Mouse (Mus musculus) midbrain, embryonic 10.5 days (tissue): ENCODE measurements at regions not wholly inside any gene's neighbourhood (a gene's known extent, or its start where the extent isn't known, plus 50 kb on each side); places are given as distances from the start of the nearest gene placed in this dataset.

Experiments used
- DNase-seq: peaks from one replicate; pipeline ENCODE4 v3.0.0-alpha.2; 2017; ENCODE audit warnings: low spot score
- H3K27ac ChIP-seq: fragments of 300-500 bp; sonication (generic); replicated peaks from 2 replicates; pipeline ENCODE4 v1.5.1; 2016; ENCODE audit warnings: mild to moderate bottlenecking
- H3K27me3 ChIP-seq: fragments of 300-500 bp; sonication (generic); 2 replicates; pipeline ENCODE4 v1.6.1; 2016; ENCODE audit warnings: low read depth, mild to moderate bottlenecking; ENCODE audit not compliant: poor library complexity, severe bottlenecking
- H3K36me3 ChIP-seq: fragments of 300-500 bp; sonication (generic); 2 replicates; pipeline ENCODE4 v1.6.1; 2016; ENCODE audit warnings: mild to moderate bottlenecking, moderate library complexity
- H3K4me1 ChIP-seq: fragments of 300-500 bp; sonication (generic); 2 replicates; pipeline ENCODE4 v1.6.1; 2016
- H3K4me3 ChIP-seq: fragments of 300-500 bp; sonication (generic); 2 replicates; pipeline ENCODE4 v1.5.1; 2016; ENCODE audit warnings: mild to moderate bottlenecking, moderate library complexity
- H3K9me3 ChIP-seq: fragments of 300-500 bp; sonication (generic); replicated peaks from 2 replicates; pipeline ENCODE4 v1.6.1; 2016; ENCODE audit warnings: mild to moderate bottlenecking
- WGBS: fragments of 180-500 bp; shearing (Covaris S2); methylation state at CpG from one replicate; pipeline ENCODE4 v1.1.7; 2016; 5-methylcytosine and 5-hydroxymethylcytosine counted together

DNA sequence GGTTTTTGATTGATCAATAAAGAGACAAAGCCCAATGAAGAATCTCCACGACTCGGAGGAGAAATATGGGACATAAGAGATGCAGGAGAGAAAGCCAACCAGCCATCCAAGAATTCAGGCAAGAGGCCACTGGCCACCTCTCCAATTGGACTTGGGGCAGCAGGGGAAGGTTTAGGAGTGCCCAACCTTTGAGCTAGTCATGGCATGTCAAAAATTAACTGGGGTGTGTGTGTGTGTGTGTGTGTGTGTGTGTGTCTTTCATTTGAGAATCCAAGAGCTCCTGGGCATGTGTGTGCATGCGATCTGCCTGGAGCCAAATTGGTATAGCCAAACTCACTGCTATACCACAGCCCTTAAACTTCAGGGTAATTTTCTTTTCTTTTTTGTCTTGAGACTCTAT, 51.6 kb upstream of the Cecr2 start:
- no peak overlapping the region for H3K27ac ChIP-seq
- no peak for DNase-seq
- H3K9me3 ChIP-seq, result no peaks in the 10 kb centered on the region
- H3K4me3 ChIP-seq, result no peak overlapping the region
- WGBS, result 94% methylated on average over 3 of the region's 3 CpGs
- no peaks in the 10 kb centered on the region for H3K27me3 ChIP-seq
- no peaks in the 10 kb centered on the region for H3K36me3 ChIP-seq
- H3K4me1 ChIP-seq, result peaks cover 5% of the 10 kb centered on the region; the same call in 1 of the 2 replicates

DNA sequence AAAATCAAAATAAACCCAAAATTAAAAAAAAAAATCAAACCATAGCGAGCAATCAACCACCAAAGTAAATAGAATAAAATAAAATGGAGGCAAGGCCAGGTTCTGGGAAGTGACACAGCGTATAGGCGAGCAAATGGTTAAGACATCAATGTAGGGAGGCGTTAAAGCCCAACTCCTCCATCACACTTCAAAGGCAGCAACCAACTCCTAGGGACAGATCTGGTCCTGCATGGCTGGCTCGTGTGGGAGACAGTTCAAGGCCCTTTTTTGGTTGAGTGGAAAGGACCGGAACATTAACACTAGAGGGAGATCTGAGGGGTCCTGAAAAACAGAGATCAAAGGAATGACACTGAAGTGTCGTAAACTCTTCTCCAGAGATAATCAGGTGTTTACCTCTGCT, 53.8 kb upstream of the Cecr2 start:
- Histone ChIP-seq H3K9me3 (no peaks in the 10 kb centered on the region), H3K36me3 (no peaks in the 10 kb centered on the region), H3K4me1 (no peaks in the 10 kb centered on the region), H3K4me3 (no peak overlapping the region), H3K27ac (no peak overlapping the region), H3K27me3 (no peaks in the 10 kb centered on the region)
- WGBS, result 74% methylated on average over 7 of the region's 7 CpGs
- no peak for DNase-seq

DNA sequence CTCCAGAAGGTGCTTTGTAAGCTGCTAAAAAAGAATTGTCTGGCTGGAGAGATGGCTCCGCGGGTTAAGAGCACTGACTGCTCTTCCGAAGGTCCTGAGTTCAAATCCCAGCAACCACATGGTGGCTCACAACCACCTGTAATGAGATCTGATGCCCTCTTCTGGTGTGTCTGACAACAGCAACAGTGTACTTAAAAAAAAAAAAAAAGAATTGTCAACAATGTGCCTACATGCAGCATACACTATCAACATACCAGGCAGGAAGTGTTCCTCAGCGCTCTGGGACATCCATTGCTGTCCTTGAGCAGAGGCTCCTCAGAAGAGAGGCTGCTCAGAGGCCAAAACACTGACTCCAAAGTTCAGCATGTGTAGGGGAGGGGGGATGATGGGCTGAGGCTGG, 56.3 kb upstream of the Cecr2 start:
- 92% methylated on average over 4 of the region's 4 CpGs for WGBS

DNA sequence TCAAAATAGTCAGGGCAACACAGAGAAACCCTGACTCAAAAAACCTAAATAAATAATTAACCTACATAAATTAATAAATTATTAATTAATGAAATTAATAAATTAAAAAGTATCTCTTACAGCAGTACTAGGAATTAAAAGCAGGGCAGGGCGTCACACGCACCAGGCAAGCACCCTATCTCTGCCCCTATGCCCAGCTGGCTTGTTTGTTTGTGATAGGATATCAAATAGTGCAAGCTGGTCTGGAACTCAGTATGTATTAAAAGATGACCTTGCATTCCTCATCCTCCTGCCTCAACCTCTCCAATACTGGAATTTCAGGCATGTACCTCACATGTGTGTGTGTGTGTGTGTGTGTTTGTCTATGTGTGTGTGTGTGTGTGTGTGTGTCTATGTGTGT, 60.7 kb upstream of the Cecr2 start:
- Histone ChIP-seq H3K27me3 (no peaks in the 10 kb centered on the region), H3K4me1 (peaks cover 12% of the 10 kb centered on the region), H3K9me3 (no peaks in the 10 kb centered on the region), H3K27ac (no peak overlapping the region), H3K36me3 (no peaks in the 10 kb centered on the region), H3K4me3 (no peak overlapping the region)
- no peak for DNase-seq
- WGBS, result 95% methylated on average over 2 of the region's 2 CpGs

More for the DNA sequence above, 56.3 kb upstream of the Cecr2 start:
- Histone ChIP-seq H3K4me1 (peaks cover under 1% of the 10 kb centered on the region; the same call in 1 of the 2 replicates), H3K4me3 (no peak overlapping the region), H3K27me3 (no peaks in the 10 kb centered on the region), H3K36me3 (no peaks in the 10 kb centered on the region), H3K9me3 (no peaks in the 10 kb centered on the region), H3K27ac (no peak overlapping the region)
- no peak for DNase-seq

DNA sequence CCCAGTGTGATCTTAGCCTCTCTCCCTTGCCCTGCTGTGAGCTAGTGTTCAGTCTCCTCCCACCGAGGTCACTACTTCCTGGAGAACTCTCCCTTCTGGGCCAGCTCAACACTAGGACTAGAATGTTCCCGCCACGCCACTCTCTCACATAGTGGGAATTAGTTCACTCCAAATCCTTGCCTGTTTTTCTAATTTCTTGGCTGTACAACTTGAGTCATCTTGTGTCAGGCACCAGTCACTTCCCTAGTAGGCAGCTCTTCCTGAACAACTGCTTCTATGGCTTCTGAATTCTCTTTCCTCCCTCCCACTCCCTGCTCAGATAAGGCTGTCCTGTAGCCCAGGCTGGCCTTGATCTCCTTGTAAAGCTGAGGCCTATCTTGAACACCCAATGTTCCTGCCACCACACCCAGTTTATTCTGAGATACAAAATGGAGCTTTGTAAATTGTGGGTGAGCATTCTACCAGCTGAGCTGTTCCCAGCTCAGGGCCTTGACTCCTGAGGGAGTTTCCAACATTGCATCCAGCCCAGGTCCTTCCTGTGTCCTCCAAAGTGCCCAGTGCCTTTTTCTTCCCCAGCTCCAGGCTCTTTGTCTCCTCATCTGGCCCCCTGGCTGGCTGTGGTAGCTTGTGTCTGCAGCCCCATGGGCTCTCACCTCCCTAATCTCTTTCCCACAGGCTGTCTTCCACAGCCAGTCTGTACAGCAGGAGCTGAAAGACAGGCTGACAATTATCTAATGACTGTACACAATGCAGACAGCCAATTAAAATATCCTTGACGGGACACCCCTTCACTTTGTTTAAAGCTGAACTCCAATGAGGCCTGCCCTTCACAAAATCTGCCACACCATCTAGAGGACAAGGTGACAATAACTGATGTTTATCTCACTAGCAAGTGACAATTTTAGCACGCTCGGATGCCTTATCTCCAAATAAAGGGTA, 61.9 kb upstream of the Cecr2 start:
- H3K36me3 ChIP-seq, result no peaks in the 10 kb centered on the region
- no peak overlapping the region for H3K4me3 ChIP-seq
- H3K27ac ChIP-seq, result peak overlapping the region; percentile 68
- no peaks in the 10 kb centered on the region for H3K9me3 ChIP-seq
- DNase-seq, result no peak
- H3K27me3 ChIP-seq, result no peaks in the 10 kb centered on the region
- WGBS, result 46% methylated on average over 6 of the region's 6 CpGs
- peaks cover 12% of the 10 kb centered on the region for H3K4me1 ChIP-seq

DNA sequence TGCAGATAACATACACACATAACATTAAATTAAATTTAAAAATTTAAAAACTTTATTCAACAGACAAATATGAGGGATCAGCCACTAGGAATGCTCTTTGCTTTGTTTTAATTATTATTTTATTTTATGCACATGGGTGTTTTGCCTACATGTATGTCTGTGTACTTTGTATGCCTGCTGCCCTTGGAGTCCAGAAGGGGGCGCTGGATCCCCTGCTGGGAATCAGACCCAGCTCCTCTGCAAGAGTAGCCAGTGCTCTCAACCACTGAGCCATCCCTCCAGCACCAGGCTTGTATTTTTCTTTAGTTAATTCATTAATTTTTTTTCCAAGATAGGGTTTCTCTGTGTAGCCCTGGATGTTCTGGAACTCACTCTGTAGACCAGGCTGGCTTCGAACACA, 62.7 kb upstream of the Cecr2 start:
- Histone ChIP-seq H3K36me3 (no peaks in the 10 kb centered on the region), H3K9me3 (no peaks in the 10 kb centered on the region), H3K27ac (peak overlapping the region; percentile 68), H3K4me1 (peaks cover 12% of the 10 kb centered on the region), H3K4me3 (no peak overlapping the region), H3K27me3 (no peaks in the 10 kb centered on the region)
- no peak for DNase-seq
- WGBS, result 45% methylated on average over 2 of the region's 2 CpGs

DNA sequence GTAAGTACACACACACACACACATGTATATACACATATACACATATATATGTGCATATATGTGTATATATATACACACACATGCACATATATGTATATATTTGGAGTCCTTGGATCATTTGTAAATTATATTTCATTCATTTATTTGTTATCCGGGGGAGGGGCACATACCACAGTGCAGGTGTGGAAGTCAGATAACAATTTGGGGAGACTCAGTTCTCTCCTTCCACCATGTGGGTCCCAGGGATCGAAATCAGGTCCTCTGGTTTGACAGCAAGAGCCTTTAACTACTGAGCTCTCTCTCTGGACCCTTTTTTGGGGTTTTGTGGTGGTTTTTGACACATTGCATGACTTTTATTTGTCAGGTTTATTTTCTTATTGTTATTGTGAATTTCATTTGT, 65.8 kb upstream of the Cecr2 start:
- no peaks in the 10 kb centered on the region for H3K9me3 ChIP-seq
- peaks cover 15% of the 10 kb centered on the region for H3K4me1 ChIP-seq
- WGBS, result 88% methylated on average over 2 of the region's 2 CpGs
- no peak for DNase-seq
- no peak overlapping the region for H3K4me3 ChIP-seq
- no peak overlapping the region for H3K27ac ChIP-seq
- H3K27me3 ChIP-seq, result no peaks in the 10 kb centered on the region
- H3K36me3 ChIP-seq, result no peaks in the 10 kb centered on the region

DNA sequence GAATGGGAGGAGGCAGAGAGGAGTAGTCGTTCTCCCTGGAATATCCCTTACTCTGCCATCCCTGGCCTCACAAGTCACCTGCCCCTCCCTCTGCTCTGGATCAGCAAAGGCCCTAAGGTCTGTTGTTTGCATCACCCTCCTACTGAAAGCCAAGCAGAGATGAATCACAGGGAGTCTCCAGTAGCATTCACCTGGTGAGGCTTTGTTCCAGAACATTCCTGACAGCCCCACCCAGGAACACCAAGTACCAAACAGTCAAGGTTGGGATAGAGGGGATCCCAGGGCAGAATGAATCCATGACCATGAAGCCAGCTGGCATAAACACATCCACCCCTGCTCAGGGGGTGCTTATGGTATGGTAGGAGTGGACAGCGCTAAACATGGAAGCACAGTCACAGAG, 67.4 kb upstream of the Hdhd5 start:
- Histone ChIP-seq H3K27ac (no peak overlapping the region), H3K9me3 (no peaks in the 10 kb centered on the region), H3K4me1 (0 out of 2 replicates have a peak, but pooled peaks cover 3% of the 10 kb centered on the region), H3K27me3 (no peaks in the 10 kb centered on the region), H3K4me3 (no peak overlapping the region), H3K36me3 (no peaks in the 10 kb centered on the region)
- no peak for DNase-seq
- WGBS, result 76% methylated on average over 2 of the region's 2 CpGs

DNA sequence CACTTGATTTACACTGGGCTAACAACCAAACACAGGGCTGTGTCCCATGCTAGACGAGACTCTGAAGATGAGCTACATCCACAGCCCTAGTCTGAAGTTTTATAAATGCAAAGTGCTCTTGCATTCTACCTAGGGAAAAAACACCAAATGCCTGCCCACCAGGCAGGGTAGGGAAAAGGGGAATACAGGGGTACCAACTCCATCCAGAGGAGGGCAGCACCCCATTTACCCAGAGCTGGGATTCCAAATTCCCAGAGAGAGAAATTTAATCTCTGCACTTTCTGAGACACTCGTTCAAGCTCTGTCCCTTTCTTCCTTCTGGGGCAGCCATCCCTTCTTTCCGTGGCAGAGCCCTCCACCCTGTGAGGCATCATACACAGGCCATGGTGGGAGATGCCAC, 66.8 kb upstream of the Hdhd5 start:
- WGBS, result 36% methylated on average over 3 of the region's 3 CpGs
- Histone ChIP-seq H3K36me3 (no peaks in the 10 kb centered on the region), H3K27me3 (no peaks in the 10 kb centered on the region), H3K27ac (no peak overlapping the region), H3K4me1 (0 out of 2 replicates have a peak, but pooled peaks cover 3% of the 10 kb centered on the region), H3K4me3 (no peak overlapping the region), H3K9me3 (no peaks in the 10 kb centered on the region)
- no peak for DNase-seq

DNA sequence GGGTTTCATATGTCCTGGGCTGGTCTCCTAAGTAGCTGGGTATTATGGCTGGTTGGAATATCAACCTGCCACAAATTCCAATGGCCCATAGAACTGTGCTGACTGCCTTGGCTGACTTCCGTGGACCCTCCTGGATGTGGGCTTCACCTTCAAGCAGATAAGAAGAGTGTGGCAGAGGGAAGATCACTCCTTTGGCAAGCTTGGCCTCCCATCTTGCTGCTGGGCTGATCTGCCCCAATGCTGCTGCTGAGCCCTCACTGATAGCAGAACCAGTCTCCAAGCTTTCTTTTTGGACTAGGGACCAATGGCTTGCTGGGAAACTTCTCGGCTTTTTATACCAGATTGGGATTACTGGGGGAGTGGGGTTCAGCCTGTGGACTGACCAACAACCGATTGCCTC, 65.6 kb upstream of the Hdhd5 start:
- Histone ChIP-seq H3K27me3 (no peaks in the 10 kb centered on the region), H3K27ac (no peak overlapping the region), H3K4me3 (no peak overlapping the region), H3K4me1 (peaks cover 14% of the 10 kb centered on the region), H3K36me3 (no peaks in the 10 kb centered on the region), H3K9me3 (no peaks in the 10 kb centered on the region)
- DNase-seq, result no peak
- 86% methylated on average over 3 of the region's 3 CpGs for WGBS

DNA sequence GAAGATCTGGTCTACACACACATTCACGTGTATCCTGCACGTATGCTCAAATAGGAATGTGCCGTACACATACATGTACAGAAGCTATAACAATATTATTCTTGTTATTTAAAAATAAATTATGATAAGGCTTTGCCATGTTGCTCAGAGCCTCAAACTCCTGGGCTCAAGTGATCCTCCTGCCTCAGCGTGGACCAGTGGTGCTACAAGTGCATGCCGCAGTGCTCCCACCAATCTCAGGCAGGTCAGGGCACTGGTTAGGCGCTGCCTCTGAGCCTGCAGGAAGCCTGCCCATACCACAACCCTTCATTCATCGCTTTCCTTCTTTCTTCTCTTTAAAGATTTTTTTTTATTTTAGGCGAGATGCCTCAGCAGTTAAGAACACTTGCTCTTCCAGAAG, 63.3 kb upstream of the Hdhd5 start:
- 95% methylated on average over 8 of the region's 8 CpGs for WGBS

DNA sequence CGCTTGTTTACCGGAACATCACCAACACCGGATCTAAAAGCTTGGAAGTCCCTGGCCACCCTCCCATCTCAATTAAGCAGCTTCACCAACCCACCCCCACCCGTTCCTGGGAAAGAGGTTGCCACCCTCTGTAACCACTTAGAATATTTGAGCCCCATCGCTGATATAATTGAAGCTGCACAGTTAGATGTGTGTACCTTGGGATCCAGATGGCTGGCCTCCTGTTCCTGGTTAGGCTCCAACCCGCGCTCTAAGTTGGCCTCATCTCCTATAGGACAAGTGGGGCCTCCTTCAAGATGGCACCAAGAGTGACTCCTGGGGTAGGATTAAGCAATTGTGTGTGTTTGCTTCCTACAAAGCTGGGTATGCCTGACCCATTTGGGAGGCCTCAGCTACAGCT, 61.6 kb upstream of the Hdhd5 start:
- H3K36me3 ChIP-seq, result no peaks in the 10 kb centered on the region
- H3K4me1 ChIP-seq, result peaks cover 14% of the 10 kb centered on the region
- H3K27ac ChIP-seq, result peak overlapping the region; percentile 73
- no peaks in the 10 kb centered on the region for H3K9me3 ChIP-seq
- peak overlapping the region; percentile 23; the same call in 1 of the 2 replicates for H3K4me3 ChIP-seq
- no peak for DNase-seq
- WGBS, result 33% methylated on average over 7 of the region's 7 CpGs
- no peaks in the 10 kb centered on the region for H3K27me3 ChIP-seq

More for the DNA sequence above, 63.3 kb upstream of the Hdhd5 start:
- no peaks in the 10 kb centered on the region for H3K36me3 ChIP-seq
- H3K4me3 ChIP-seq, result no peak overlapping the region
- no peaks in the 10 kb centered on the region for H3K27me3 ChIP-seq
- no peak for DNase-seq
- H3K9me3 ChIP-seq, result no peaks in the 10 kb centered on the region
- H3K4me1 ChIP-seq, result peaks cover 17% of the 10 kb centered on the region
- H3K27ac ChIP-seq, result no peak overlapping the region

DNA sequence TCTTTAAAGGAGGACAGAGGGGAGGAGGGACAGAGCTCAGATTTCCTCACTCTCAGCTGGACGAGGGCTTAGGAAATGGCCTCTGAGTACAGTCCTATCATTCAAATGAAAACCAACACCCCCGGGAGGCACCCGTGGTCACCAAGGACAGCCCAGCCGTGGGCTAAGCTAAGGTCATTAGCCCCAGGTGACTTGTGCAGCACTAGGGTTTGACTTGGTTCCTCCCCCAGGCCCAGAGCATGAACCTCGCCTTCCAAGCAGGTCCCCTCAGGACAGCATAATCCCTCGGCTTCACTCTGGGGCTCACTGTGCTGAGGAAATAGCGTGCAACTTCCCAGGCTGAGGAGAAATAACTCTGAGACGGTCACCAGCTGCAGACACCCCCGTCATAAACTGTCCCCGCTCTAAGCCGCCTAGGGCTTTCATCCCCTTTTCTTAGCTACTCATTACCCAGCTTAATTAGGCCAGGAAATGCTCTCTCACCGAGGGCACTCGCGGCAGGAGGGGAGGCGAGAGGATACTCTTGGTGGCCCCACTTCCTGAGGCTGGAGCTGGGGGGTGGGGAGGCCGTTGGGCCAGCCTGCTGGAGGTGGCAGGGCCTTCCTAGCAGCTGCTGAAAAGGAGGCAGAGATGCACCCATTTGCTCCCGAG, 61.0 kb upstream of the Hdhd5 start:
- Histone ChIP-seq H3K36me3 (no peaks in the 10 kb centered on the region), H3K27ac (peak overlapping the region; percentile 73), H3K4me3 (peak overlapping the region; percentile 23; the same call in 1 of the 2 replicates), H3K4me1 (peaks cover 14% of the 10 kb centered on the region), H3K27me3 (no peaks in the 10 kb centered on the region), H3K9me3 (no peaks in the 10 kb centered on the region)
- 3% methylated on average over 17 of the region's 17 CpGs for WGBS
- peak; percentile 31 for DNase-seq
